ENCODE assay signal across 9 mouse cellular contexts in genomic region chr13:93307700-93308099, GRCm38 (mm10). TPM values are rescaled to one million over a fixed set of nuclear protein-coding genes. Genes with fewer than 3 reads are reported as not detected.
A peak's percentile ranks its signal among the peaks of the same experiment; 100 is the strongest.
DNase-seq lines count a peak whose midpoint lies in the region; ATAC-seq and TF ChIP-seq lines count a peak whose summit lies in the region.
"Had no signal": no experiment of that assay in that cellular context is flagged by ENCODE, and none has a peak within 500 bp of the region (broad histone marks: within the 10 kb centered on the region; RNA-seq: fewer than 3 reads in every experiment).

No protein-coding gene starts in this region.

- peak overlapping the region; percentile 97 for H3K4me3 ChIP-seq in left cerebral cortex, adult 2 months
- H3K4me3 ChIP-seq in intestine, embryonic 15.5 days (replicated peaks): no peak overlapping the region

- no peaks in the 10 kb centered on the region for H3K27me3 ChIP-seq in intestine, embryonic 15.5 days (replicated peaks)

- 24% methylated on average over 7 of the region's 7 CpGs for WGBS in intestine, embryonic 15.5 days

- peak; percentile 28 for DNase-seq in adrenal gland, postnatal 10 days
- no peak for DNase-seq in adrenal gland, adult 2 months
- no peak for DNase-seq in left cerebral cortex, adult 2 months (ENCODE audit: extremely low spot score in 1 of 2, low spot score in 2 of 2)
- no peak for DNase-seq in left cerebral cortex, adult 8-10 months (ENCODE audit: low spot score in 2 of 2)
- peak; percentile 68 for DNase-seq in skeletal muscle tissue, adult 2 months (ENCODE audit: low read depth, low spot score)
- no peak for DNase-seq in thymus, postnatal 36 days
- no peak for DNase-seq in kidney, postnatal 4 days
- DNase-seq: cerebellum, postnatal 10 days had no signal

- ATAC-seq in intestine, embryonic 15.5 days: no peak

- H3K27ac ChIP-seq in left cerebral cortex, adult 2 months: no peak overlapping the region
- H3K27ac ChIP-seq in intestine, embryonic 15.5 days: no peak overlapping the region

- peak overlapping the region; percentile 14 for H3K4me2 ChIP-seq in intestine, embryonic 15.5 days (replicated peaks)

- TF ChIP-seq CTCF in left cerebral cortex, adult 2 months (IDR thresholded peaks at IDR 0.05): no peak

- H3K9ac ChIP-seq in intestine, embryonic 15.5 days: no peak overlapping the region

- intact Hi-C loops in left cerebral cortex, adult 2 months (cut with DNase I): loop anchor here (5.0 kb wide), 1 partner anchor 90 kb away; no protein-coding TSS in a partner anchor

- peaks cover 6% of the 10 kb centered on the region; the same call in 1 of the 2 replicates for H3K4me1 ChIP-seq in intestine, embryonic 15.5 days (replicated peaks)

- H3K9me3 ChIP-seq in intestine, embryonic 15.5 days: no peaks in the 10 kb centered on the region

- H3K36me3 ChIP-seq in intestine, embryonic 15.5 days: no peaks in the 10 kb centered on the region

RNA-seq across cellular contexts. Expression of gene Homer1, which starts 8.3 kb away (rescaled TPM):
- 10 to 100 TPM; 18.7 to 19.1 TPM for total RNA-seq in adrenal gland, postnatal 10 days (2021)
- total RNA-seq in adrenal gland, adult 2 months (2021): 10 to 100 TPM; 27.2 to 56.6 TPM
- 4.7 and 5.2 TPM in 2 replicates for polyA plus RNA-seq in adrenal gland, adult 2 months (2012; rRNA removed)
- 100 to 1,000 TPM; 381 to 464 TPM for total RNA-seq in left cerebral cortex, adult 2 months (2021)
- total RNA-seq in left cerebral cortex, adult 8-10 months (2022): 100 to 1,000 TPM; 189 to 264 (median 200) TPM
- 4.3 and 5.0 TPM in 2 replicates for polyA plus RNA-seq in intestine, embryonic 15.5 days (2015; fragmentation: Nextera tagmentation; extraction: Ambion mirVana)

Comparison
In these comparisons a context has a peak if more than half of its experiments do, and no peak if none do; other contexts are left out.
1. DNase-seq: peak in adrenal gland, postnatal 10 days (single experiment) and skeletal muscle tissue, adult 2 months (single experiment); none in adrenal gland, adult 2 months (single experiment), left cerebral cortex, adult 2 months (0 of 2), left cerebral cortex, adult 8-10 months (0 of 2), thymus, postnatal 36 days (0 of 2) and kidney, postnatal 4 days (0 of 2).